Mouse (Mus musculus) neural tube, embryonic 13.5 days (tissue): ENCODE results near the gene Pde1b. TPM values are rescaled to one million over a fixed set of nuclear protein-coding genes. Genes with fewer than 3 reads are reported as not detected.

Experiments
- ATAC-seq: fragments of 200-750 bp; cut with Nextera tagmentation; 2 replicates; pipeline ENCODE4 v1.8.0; 2017; ENCODE audit warnings: low read depth, mild to moderate bottlenecking, moderate TSS enrichment, moderate library complexity
- H3K27ac ChIP-seq: fragments of 300-500 bp; sonication (generic); replicated peaks from 2 replicates; pipeline ENCODE4 v1.5.1; 2015; ENCODE audit warnings: moderate library complexity, mild to moderate bottlenecking, inconsistent platforms
- H3K27me3 ChIP-seq: fragments of 300-500 bp; sonication (generic); 2 replicates; pipeline ENCODE4 v1.6.1; 2015; ENCODE audit warnings: mild to moderate bottlenecking, inconsistent platforms
- H3K36me3 ChIP-seq: fragments of 300-500 bp; sonication (generic); 2 replicates; pipeline ENCODE4 v1.6.1; 2015; ENCODE audit warnings: mild to moderate bottlenecking, inconsistent platforms
- H3K4me1 ChIP-seq: fragments of 300-500 bp; sonication (generic); replicated peaks from 2 replicates; pipeline ENCODE4 v1.6.1; 2015; ENCODE audit warnings: inconsistent platforms
- H3K4me2 ChIP-seq: fragments of 300-500 bp; sonication (generic); 2 replicates; pipeline ENCODE4 v1.6.1; 2015; ENCODE audit warnings: inconsistent platforms, mild to moderate bottlenecking, moderate library complexity
- H3K4me3 ChIP-seq: fragments of 300-500 bp; sonication (generic); 2 replicates; pipeline ENCODE4 v1.5.1; 2015; ENCODE audit warnings: mild to moderate bottlenecking, inconsistent platforms
- H3K9ac ChIP-seq: fragments of 300-500 bp; sonication (generic); 2 replicates; pipeline ENCODE4 v1.6.1; 2015; ENCODE audit warnings: moderate library complexity, mild to moderate bottlenecking, inconsistent platforms
- H3K9me3 ChIP-seq: fragments of 300-500 bp; sonication (generic); 2 replicates; pipeline ENCODE4 v1.6.1; 2016; ENCODE audit warnings: inconsistent platforms
- WGBS: fragments of 180-500 bp; shearing (Covaris S2); methylation state at CpG from one replicate; pipeline ENCODE4 v1.1.7; 2015; 5-methylcytosine and 5-hydroxymethylcytosine counted together
- polyA plus RNA-seq: library from polyadenylated mRNA; unstranded; fragments of >200 nt; fragmentation: Nextera tagmentation; extraction: Ambion mirVana; gene quantifications from 2 replicates; pipeline ENCODE4 v1.2.1, GENCODE M21; 2015

Gene Pde1b
- polyA plus RNA-seq, 1 experiment from 2014 or later: 88.7 TPM

GRCm38 (mm10) chr15:103484490-103484889 lies 18.3 kb upstream of the Pde1b start:
- no peaks in the 10 kb centered on the region; the same call in 1 of the 2 replicates for H3K27me3 ChIP-seq
- no peak overlapping the region for H3K4me3 ChIP-seq
- peaks cover 10% of the 10 kb centered on the region for H3K4me1 ChIP-seq
- no peak overlapping the region for H3K27ac ChIP-seq
- H3K4me2 ChIP-seq: no peak overlapping the region
- H3K9ac ChIP-seq: no peak overlapping the region
- H3K9me3 ChIP-seq: no peaks in the 10 kb centered on the region
- no peak for ATAC-seq
- no peaks in the 10 kb centered on the region for H3K36me3 ChIP-seq
- WGBS: 37% methylated on average over 2 of the region's 2 CpGs

- no peak overlapping the region for H3K9ac ChIP-seq
- no peak overlapping the region for H3K4me3 ChIP-seq
- no peak overlapping the region for H3K4me2 ChIP-seq
- no peaks in the 10 kb centered on the region for H3K9me3 ChIP-seq
- no peaks in the 10 kb centered on the region for H3K36me3 ChIP-seq
- no peaks in the 10 kb centered on the region; the same call in 1 of the 2 replicates for H3K27me3 ChIP-seq
- no peak overlapping the region for H3K27ac ChIP-seq
- no peak for ATAC-seq
- peaks cover 10% of the 10 kb centered on the region for H3K4me1 ChIP-seq
- WGBS: 42% methylated on average over 3 of the region's 3 CpGs
These were observed 17.7 kb upstream of the Pde1b start for GRCm38 (mm10) chr15:103485106-103485505.

GRCm38 (mm10) chr15:103486658-103487057 lies 16.2 kb upstream of the Pde1b start:
- Histone ChIP-seq H3K36me3 (no peaks in the 10 kb centered on the region), H3K4me2 (no peak overlapping the region), H3K27ac (no peak overlapping the region), H3K27me3 (no peaks in the 10 kb centered on the region; the same call in 1 of the 2 replicates), H3K4me3 (no peak overlapping the region), H3K9ac (no peak overlapping the region), H3K9me3 (no peaks in the 10 kb centered on the region), H3K4me1 (peaks cover 10% of the 10 kb centered on the region)
- no peak for ATAC-seq
- WGBS: 54% methylated on average over 1 of the region's 1 CpGs

GRCm38 (mm10) chr15:103488336-103488735 lies 14.5 kb upstream of the Pde1b start:
- Histone ChIP-seq H3K4me1 (peaks cover 17% of the 10 kb centered on the region), H3K4me3 (no peak overlapping the region), H3K4me2 (no peak overlapping the region), H3K9ac (no peak overlapping the region), H3K27ac (no peak overlapping the region), H3K9me3 (no peaks in the 10 kb centered on the region), H3K36me3 (no peaks in the 10 kb centered on the region), H3K27me3 (no peaks in the 10 kb centered on the region)
- no peak for ATAC-seq
- 57% methylated on average over 4 of the region's 4 CpGs for WGBS

- ATAC-seq: peak; percentile 81
- Histone ChIP-seq H3K9me3 (no peaks in the 10 kb centered on the region), H3K4me1 (peaks cover 44% of the 10 kb centered on the region), H3K27me3 (peaks cover 12% of the 10 kb centered on the region; the same call in 1 of the 2 replicates), H3K9ac (no peak overlapping the region), H3K4me3 (no peak overlapping the region), H3K4me2 (no peak overlapping the region), H3K36me3 (no peaks in the 10 kb centered on the region), H3K27ac (peak overlapping the region; percentile 75)
- 50% methylated on average over 10 of the region's 10 CpGs for WGBS
These were observed 6.4 kb upstream of the Pde1b start for GRCm38 (mm10) chr15:103496204-103497140.

GRCm38 (mm10) chr15:103498157-103498556 lies 4.7 kb upstream of the Pde1b start:
- Histone ChIP-seq H3K27me3 (peaks cover 12% of the 10 kb centered on the region; the same call in 1 of the 2 replicates), H3K9ac (no peak overlapping the region), H3K4me2 (no peak overlapping the region), H3K9me3 (no peaks in the 10 kb centered on the region), H3K4me3 (no peak overlapping the region), H3K4me1 (peaks cover 45% of the 10 kb centered on the region), H3K36me3 (no peaks in the 10 kb centered on the region), H3K27ac (peak overlapping the region; percentile 75)
- ATAC-seq: no peak
- WGBS: 34% methylated on average over 3 of the region's 3 CpGs

GRCm38 (mm10) chr15:103500723-103501122 lies 2.1 kb upstream of the Pde1b start:
- peaks cover 12% of the 10 kb centered on the region; the same call in 1 of the 2 replicates for H3K27me3 ChIP-seq
- WGBS: 80% methylated on average over 1 of the region's 1 CpGs
- peaks cover 61% of the 10 kb centered on the region for H3K4me1 ChIP-seq
- H3K27ac ChIP-seq: no peak overlapping the region
- H3K36me3 ChIP-seq: no peaks in the 10 kb centered on the region
- no peak for ATAC-seq
- no peak overlapping the region for H3K9ac ChIP-seq
- H3K4me2 ChIP-seq: no peak overlapping the region
- H3K9me3 ChIP-seq: no peaks in the 10 kb centered on the region
- no peak overlapping the region for H3K4me3 ChIP-seq

- ATAC-seq: no peak
- Histone ChIP-seq H3K9ac (no peak overlapping the region), H3K4me1 (peaks cover 61% of the 10 kb centered on the region), H3K9me3 (no peaks in the 10 kb centered on the region), H3K4me3 (no peak overlapping the region), H3K27ac (no peak overlapping the region), H3K4me2 (no peak overlapping the region), H3K36me3 (no peaks in the 10 kb centered on the region), H3K27me3 (peaks cover 12% of the 10 kb centered on the region; the same call in 1 of the 2 replicates)
- 76% methylated on average over 2 of the region's 2 CpGs for WGBS
These were observed 1.6 kb upstream of the Pde1b start for GRCm38 (mm10) chr15:103501186-103501585.

GRCm38 (mm10) chr15:103503251-103503600 lies 392 bp downstream of the Pde1b start:
- H3K36me3 ChIP-seq: no peaks in the 10 kb centered on the region
- WGBS: 0% methylated on average over 15 of the region's 15 CpGs
- peak overlapping the region; percentile 90 for H3K9ac ChIP-seq
- H3K4me2 ChIP-seq: peak overlapping the region; percentile 78
- H3K27me3 ChIP-seq: peaks cover 12% of the 10 kb centered on the region; the same call in 1 of the 2 replicates
- H3K4me3 ChIP-seq: peak overlapping the region; percentile 68
- no peaks in the 10 kb centered on the region for H3K9me3 ChIP-seq
- peaks cover 59% of the 10 kb centered on the region for H3K4me1 ChIP-seq
- H3K27ac ChIP-seq: peak overlapping the region; percentile 89
- peak; percentile 78 for ATAC-seq

GRCm38 (mm10) chr15:103503660-103504059 lies 826 bp downstream of the Pde1b start:
- Histone ChIP-seq H3K9ac (peak overlapping the region; percentile 90), H3K36me3 (no peaks in the 10 kb centered on the region), H3K4me3 (peak overlapping the region; percentile 68), H3K27me3 (peaks cover 12% of the 10 kb centered on the region; the same call in 1 of the 2 replicates), H3K9me3 (no peaks in the 10 kb centered on the region), H3K27ac (peak overlapping the region; percentile 89), H3K4me1 (peaks cover 61% of the 10 kb centered on the region), H3K4me2 (peak overlapping the region; percentile 78)
- ATAC-seq: peak; percentile 57
- 31% methylated on average over 12 of the region's 12 CpGs for WGBS

- H3K27ac ChIP-seq: no peak overlapping the region
- H3K9me3 ChIP-seq: no peaks in the 10 kb centered on the region
- no peak for ATAC-seq
- H3K9ac ChIP-seq: no peak overlapping the region
- WGBS: 63% methylated on average over 3 of the region's 3 CpGs
- H3K4me1 ChIP-seq: peaks cover 90% of the 10 kb centered on the region
- H3K4me2 ChIP-seq: no peak overlapping the region
- no peaks in the 10 kb centered on the region for H3K36me3 ChIP-seq
- H3K4me3 ChIP-seq: no peak overlapping the region
- H3K27me3 ChIP-seq: no peaks in the 10 kb centered on the region
These were observed 6.5 kb downstream of the Pde1b start for GRCm38 (mm10) chr15:103509317-103509716.

GRCm38 (mm10) chr15:103511652-103512051 lies 8.8 kb downstream of the Pde1b start:
- no peaks in the 10 kb centered on the region for H3K36me3 ChIP-seq
- WGBS: 67% methylated on average over 1 of the region's 1 CpGs
- H3K9me3 ChIP-seq: no peaks in the 10 kb centered on the region
- H3K4me3 ChIP-seq: no peak overlapping the region
- H3K27ac ChIP-seq: 0 out of 2 replicates have a peak overlapping the region, but pooled peaks have one; percentile 15
- no peak for ATAC-seq
- H3K4me2 ChIP-seq: no peak overlapping the region
- H3K27me3 ChIP-seq: no peaks in the 10 kb centered on the region
- H3K9ac ChIP-seq: no peak overlapping the region
- H3K4me1 ChIP-seq: peaks cover 90% of the 10 kb centered on the region
